Mouse (Mus musculus): ENCODE results near the gene Mettl7b. TPM values are rescaled to one million over a fixed set of nuclear protein-coding genes. Genes with fewer than 3 reads are reported as not detected.

The Mettl7b gene
- polyA plus RNA-seq, 1 experiment from 2014 or later = 0.19 TPM

DNA sequence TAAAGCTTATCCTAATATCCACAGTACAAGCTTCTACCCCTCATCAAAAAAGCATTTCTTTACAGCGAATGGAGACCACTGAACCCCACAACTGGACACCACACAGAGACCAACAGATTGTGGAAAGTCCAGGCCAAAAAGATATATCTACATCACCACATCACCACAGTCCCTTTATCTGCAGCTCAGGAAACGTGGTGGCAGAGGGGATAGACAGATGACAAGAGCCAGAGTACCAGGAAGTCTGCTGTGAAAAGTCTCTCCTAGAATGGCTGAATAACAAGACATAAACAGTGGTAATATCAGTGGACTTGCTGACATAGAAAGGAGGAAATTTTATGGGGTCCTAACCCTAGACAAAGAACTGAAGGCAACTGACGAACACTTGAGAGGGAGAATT, 15.6 kb upstream of the Mettl7b start:
- H3K27ac ChIP-seq = no peak overlapping the region
- H3K4me1 ChIP-seq = peaks cover 10% of the 10 kb centered on the region
- no peaks in the 10 kb centered on the region for H3K27me3 ChIP-seq
- no peak overlapping the region for H3K9ac ChIP-seq
- no peak for ATAC-seq (ENCODE audit: low FRiP score, low read depth)
- 62% methylated on average over 3 of the region's 3 CpGs for WGBS
- no peak overlapping the region for H3K4me3 ChIP-seq
- no peaks in the 10 kb centered on the region for H3K9me3 ChIP-seq
- no peak overlapping the region for H3K4me2 ChIP-seq (replicated peaks)
- no peaks in the 10 kb centered on the region for H3K36me3 ChIP-seq

DNA sequence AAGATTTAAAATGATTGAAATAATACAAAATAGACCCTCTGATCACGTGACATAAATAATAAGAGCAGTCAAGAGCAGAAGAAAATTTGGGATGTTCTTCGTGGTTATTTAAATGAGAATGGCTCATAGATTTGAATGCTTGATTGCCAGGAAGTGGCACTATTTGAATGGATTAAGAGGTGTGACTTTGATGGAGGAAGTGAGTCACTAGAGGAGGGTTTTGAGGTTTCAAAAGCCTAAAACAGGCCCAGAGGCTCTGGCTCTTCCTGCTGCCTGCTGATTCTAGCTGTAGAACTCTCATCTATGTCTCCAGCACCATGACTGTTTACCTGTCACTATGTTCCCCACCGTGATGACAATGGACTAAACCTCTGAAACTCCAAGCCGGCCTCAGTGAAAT, 12.1 kb upstream of the Mettl7b start:
- H3K4me1 ChIP-seq = peaks cover 4% of the 10 kb centered on the region
- no peak overlapping the region for H3K27ac ChIP-seq
- no peak overlapping the region for H3K4me3 ChIP-seq
- 75% methylated on average over 4 of the region's 4 CpGs for WGBS
- H3K9me3 ChIP-seq = no peaks in the 10 kb centered on the region
- no peak for ATAC-seq (ENCODE audit: low FRiP score, low read depth)
- no peak overlapping the region for H3K9ac ChIP-seq
- no peaks in the 10 kb centered on the region for H3K36me3 ChIP-seq
- no peaks in the 10 kb centered on the region for H3K27me3 ChIP-seq
- no peak overlapping the region for H3K4me2 ChIP-seq (replicated peaks)

DNA sequence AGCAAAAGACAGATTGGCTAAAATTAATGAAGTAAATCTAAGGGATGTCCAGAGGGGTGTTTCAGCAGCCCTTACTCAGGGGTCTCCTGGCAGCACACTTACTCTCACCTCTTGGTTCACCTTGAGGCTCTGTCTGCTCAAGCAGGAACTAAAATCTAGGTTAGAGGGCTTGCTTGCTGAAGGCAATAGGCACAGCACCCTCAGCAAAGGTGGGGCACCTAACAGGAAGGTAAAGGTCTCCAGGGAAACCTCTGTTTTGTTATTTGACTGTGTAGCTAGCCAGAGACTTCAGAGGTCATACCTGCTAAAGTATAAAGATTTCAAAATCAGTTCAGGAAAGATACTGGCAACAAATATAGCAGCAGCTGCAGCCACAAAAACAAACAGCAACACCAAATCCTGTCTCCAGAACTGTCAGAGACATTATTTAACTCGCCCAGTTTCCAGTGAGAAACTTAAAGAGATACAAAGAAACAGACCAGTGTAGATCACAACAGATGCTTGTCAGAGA, 10.0 kb upstream of the Mettl7b start:
- Histone ChIP-seq H3K4me1 (no peaks in the 10 kb centered on the region), H3K9ac (no peak overlapping the region), H3K4me3 (no peak overlapping the region), H3K9me3 (no peaks in the 10 kb centered on the region), H3K27me3 (no peaks in the 10 kb centered on the region), H3K4me2 (replicated peaks) (no peak overlapping the region), H3K36me3 (no peaks in the 10 kb centered on the region), H3K27ac (no peak overlapping the region)
- no peak for ATAC-seq (ENCODE audit: low FRiP score, low read depth)
- WGBS = 57% methylated on average over 1 of the region's 1 CpGs

DNA sequence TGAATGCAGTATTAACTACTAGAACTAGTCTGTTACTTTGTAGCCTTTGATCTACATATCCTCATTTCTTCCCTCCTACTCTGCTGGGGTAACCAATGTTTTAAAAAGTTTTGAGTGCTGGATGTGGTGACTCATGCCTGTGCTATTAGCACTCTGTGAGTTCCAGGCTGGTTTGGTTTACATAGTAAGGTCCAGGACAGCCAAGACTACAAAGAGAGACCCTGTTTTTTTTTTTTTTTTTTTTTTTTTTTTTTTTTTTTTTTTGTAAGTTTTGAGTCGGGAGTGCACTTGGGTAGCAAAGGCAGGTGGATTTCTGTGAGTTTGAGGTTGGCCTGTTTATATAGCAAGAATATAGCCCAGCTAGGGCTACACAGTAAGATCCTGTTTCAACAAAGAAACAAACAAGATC, 7.6 kb upstream of the Mettl7b start:
- Histone ChIP-seq H3K36me3 (no peaks in the 10 kb centered on the region), H3K27me3 (no peaks in the 10 kb centered on the region), H3K9me3 (no peaks in the 10 kb centered on the region), H3K4me2 (replicated peaks) (no peak overlapping the region), H3K4me3 (no peak overlapping the region), H3K9ac (no peak overlapping the region), H3K27ac (no peak overlapping the region), H3K4me1 (no peaks in the 10 kb centered on the region)
- 9% methylated on average over 1 of the region's 1 CpGs for whole genome bisulfite sequencing
- ATAC-seq (ENCODE audit: low FRiP score, low read depth) = no peak

DNA sequence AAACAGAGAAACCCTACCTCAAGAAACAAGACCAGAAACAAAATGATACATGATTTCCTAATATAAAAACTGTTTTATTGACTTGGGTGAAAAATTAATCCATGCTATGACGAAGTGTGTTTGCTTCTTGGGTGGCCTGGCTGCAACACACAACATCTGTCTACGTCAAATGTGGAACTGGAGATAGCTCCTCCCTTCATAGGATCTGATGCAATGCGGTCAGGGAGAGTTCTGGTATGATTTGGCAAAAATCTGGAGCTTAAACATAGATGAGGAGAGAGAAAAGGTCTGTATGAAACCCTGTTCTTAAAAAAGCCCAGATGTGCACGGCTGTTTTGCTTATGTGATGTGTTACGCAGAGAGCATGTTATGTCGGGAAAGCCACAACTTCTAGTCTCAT, 5.1 kb upstream of the Mettl7b start:
- 87% methylated on average over 6 of the region's 6 CpGs for WGBS
- Histone ChIP-seq H3K36me3 (no peaks in the 10 kb centered on the region), H3K27me3 (no peaks in the 10 kb centered on the region), H3K27ac (no peak overlapping the region), H3K9me3 (no peaks in the 10 kb centered on the region), H3K4me1 (no peaks in the 10 kb centered on the region; the same call in 1 of the 2 replicates), H3K9ac (no peak overlapping the region), H3K4me3 (no peak overlapping the region), H3K4me2 (replicated peaks) (no peak overlapping the region)
- no peak for ATAC-seq (ENCODE audit: low FRiP score, low read depth)

DNA sequence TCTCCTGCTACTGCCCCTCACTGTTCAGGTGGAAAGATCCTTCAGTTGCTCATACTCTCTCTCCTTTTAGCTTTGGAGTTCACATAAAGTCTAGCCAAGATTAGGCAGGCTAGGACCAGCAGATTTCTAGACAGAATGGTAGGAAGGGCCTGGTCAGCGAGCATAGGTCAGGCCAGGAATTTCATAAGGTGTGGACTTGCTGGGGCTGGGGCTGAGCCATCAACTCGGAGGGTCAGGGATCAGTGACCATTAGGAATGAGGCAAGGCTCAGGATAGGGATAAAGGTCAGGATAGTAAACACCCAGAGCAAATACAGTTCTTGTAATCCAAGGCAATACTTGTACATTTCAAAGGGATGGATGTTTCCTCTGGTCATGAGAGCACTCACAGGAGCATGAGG, 4.2 kb upstream of the Mettl7b start:
- H3K9ac ChIP-seq = no peak overlapping the region
- ATAC-seq (ENCODE audit: low FRiP score, low read depth) = no peak
- no peak overlapping the region for H3K27ac ChIP-seq
- H3K4me1 ChIP-seq = no peaks in the 10 kb centered on the region; the same call in 1 of the 2 replicates
- no peak overlapping the region for H3K4me3 ChIP-seq
- no peaks in the 10 kb centered on the region for H3K36me3 ChIP-seq
- no peaks in the 10 kb centered on the region for H3K27me3 ChIP-seq
- no peak overlapping the region for H3K4me2 ChIP-seq (replicated peaks)
- H3K9me3 ChIP-seq = no peaks in the 10 kb centered on the region
- WGBS = 65% methylated on average over 2 of the region's 2 CpGs

DNA sequence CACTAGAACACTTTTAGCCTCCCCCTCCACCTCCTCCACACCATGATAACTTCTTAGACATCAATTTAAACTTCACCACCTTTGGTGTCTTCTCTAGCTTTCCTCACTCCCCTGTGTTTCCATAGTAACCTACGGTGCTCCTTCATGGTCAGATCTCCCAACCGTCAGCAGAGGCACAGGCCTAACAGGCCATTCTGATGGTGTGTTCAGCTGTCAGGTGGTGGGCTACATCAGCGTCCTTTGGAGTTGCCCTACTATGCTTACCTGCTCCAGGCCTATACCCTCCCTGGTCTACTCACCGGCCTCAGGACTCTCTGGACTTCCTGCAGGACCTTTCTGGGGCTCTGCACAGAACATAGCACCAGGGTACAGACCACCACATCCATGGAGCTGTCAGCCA, 646 bp downstream of the Mettl7b start:
- peaks cover 6% of the 10 kb centered on the region; the same call in 1 of the 2 replicates for H3K27me3 ChIP-seq
- no peak for ATAC-seq (ENCODE audit: low FRiP score, low read depth)
- no peaks in the 10 kb centered on the region for H3K36me3 ChIP-seq
- no peak overlapping the region for H3K4me3 ChIP-seq
- 75% methylated on average over 4 of the region's 4 CpGs for WGBS
- H3K4me1 ChIP-seq = no peaks in the 10 kb centered on the region; the same call in 1 of the 2 replicates
- H3K27ac ChIP-seq = no peak overlapping the region
- H3K9ac ChIP-seq = no peak overlapping the region
- no peak overlapping the region for H3K4me2 ChIP-seq (replicated peaks)
- no peaks in the 10 kb centered on the region for H3K9me3 ChIP-seq

- H3K27ac ChIP-seq = no peak overlapping the region
- no peak overlapping the region for H3K4me3 ChIP-seq
- no peaks in the 10 kb centered on the region; the same call in 1 of the 2 replicates for H3K4me1 ChIP-seq
- H3K4me2 ChIP-seq (replicated peaks) = no peak overlapping the region
- no peak for ATAC-seq (ENCODE audit: low FRiP score, low read depth)
- H3K9me3 ChIP-seq = no peaks in the 10 kb centered on the region
- H3K36me3 ChIP-seq = no peaks in the 10 kb centered on the region
- H3K27me3 ChIP-seq = peaks cover 6% of the 10 kb centered on the region; the same call in 1 of the 2 replicates
- H3K9ac ChIP-seq = no peak overlapping the region
- 78% methylated on average over 10 of the region's 10 CpGs for WGBS
These were observed 2.4 kb downstream of the Mettl7b start for GRCm38 (mm10) chr10:128958340-128958739.

GRCm38 (mm10) chr10:128950208-128950887, 10.4 kb downstream of the Mettl7b start:
- no peak overlapping the region for H3K27ac ChIP-seq

DNA sequence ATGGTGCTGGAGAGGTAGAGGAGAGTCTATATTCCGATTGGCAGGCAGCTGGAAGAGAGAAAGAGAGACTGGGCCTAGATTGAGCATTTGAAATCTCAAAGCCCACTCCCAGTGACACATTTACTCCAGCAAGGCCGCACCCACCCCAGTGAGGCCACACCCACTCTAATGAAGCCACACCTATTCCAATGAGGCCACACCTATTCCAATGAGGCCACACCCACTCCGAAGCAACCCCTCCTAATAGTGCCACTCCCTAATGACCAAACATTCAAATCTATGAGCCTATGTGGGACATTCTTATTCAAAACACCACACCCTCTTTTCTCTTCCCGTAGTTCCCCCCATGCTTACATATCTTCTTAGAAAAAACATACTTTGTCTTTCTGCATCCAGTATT, 13.3 kb downstream of the Mettl7b start:
- ATAC-seq (ENCODE audit: low FRiP score, low read depth) = no peak
- H3K27ac ChIP-seq = no peak overlapping the region
- H3K27me3 ChIP-seq = no peaks in the 10 kb centered on the region
- no peaks in the 10 kb centered on the region for H3K9me3 ChIP-seq
- H3K4me1 ChIP-seq = no peaks in the 10 kb centered on the region
- H3K9ac ChIP-seq = no peak overlapping the region
- H3K4me2 ChIP-seq (replicated peaks) = no peak overlapping the region
- 90% methylated on average over 4 of the region's 4 CpGs for WGBS
- no peak overlapping the region for H3K4me3 ChIP-seq
- H3K36me3 ChIP-seq = no peaks in the 10 kb centered on the region

More at GRCm38 (mm10) chr10:128950208-128950887, 10.4 kb downstream of the Mettl7b start:
- 66% methylated on average over 16 of the region's 16 CpGs for WGBS
- Histone ChIP-seq H3K27me3 (no peaks in the 10 kb centered on the region), H3K36me3 (no peaks in the 10 kb centered on the region), H3K4me2 (replicated peaks) (no peak overlapping the region), H3K4me3 (no peak overlapping the region), H3K9ac (no peak overlapping the region), H3K9me3 (no peaks in the 10 kb centered on the region), H3K4me1 (no peaks in the 10 kb centered on the region)
- ATAC-seq (ENCODE audit: low FRiP score, low read depth) = no peak

GRCm38 (mm10) chr10:128945675-128946074, 15.1 kb downstream of the Mettl7b start:
- Histone ChIP-seq H3K27me3 (no peaks in the 10 kb centered on the region), H3K27ac (no peak overlapping the region), H3K4me3 (no peak overlapping the region), H3K4me1 (no peaks in the 10 kb centered on the region), H3K36me3 (no peaks in the 10 kb centered on the region), H3K9me3 (no peaks in the 10 kb centered on the region), H3K4me2 (replicated peaks) (no peak overlapping the region), H3K9ac (no peak overlapping the region)
- ATAC-seq (ENCODE audit: low FRiP score, low read depth) = no peak
- 23% methylated on average over 3 of the region's 3 CpGs for WGBS

DNA sequence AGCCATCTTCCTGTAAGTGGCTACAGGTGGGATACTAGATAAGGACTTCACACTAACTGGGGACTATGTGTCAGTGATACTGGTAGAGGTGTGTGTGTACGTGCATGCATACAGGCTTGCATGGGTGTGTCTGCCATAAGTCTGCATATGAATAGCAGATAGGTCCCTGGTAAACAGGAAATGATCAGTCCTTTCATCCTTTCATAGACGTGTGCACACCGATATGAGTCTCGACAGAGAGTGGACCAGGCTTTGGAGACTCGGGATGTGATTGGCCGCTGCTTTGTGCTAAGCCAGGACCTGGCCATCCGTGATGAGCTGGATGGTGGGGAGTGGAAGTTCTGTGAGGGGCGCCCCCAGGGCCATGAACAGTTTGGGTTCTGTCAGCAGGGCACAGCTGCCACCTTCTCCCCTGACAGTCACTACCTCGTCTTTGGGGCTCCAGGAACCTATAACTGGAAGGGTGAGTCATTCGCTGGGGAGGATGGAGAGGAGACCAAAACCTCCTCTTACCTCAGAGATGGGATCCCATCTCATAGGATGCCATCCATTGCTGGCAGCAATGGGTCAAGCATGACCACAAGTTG, 20.2 kb downstream of the Mettl7b start:
- Histone ChIP-seq H3K27me3 (peaks cover 15% of the 10 kb centered on the region), H3K9me3 (no peaks in the 10 kb centered on the region), H3K9ac (no peak overlapping the region), H3K27ac (no peak overlapping the region), H3K4me1 (no peaks in the 10 kb centered on the region), H3K4me3 (no peak overlapping the region), H3K36me3 (no peaks in the 10 kb centered on the region), H3K4me2 (replicated peaks) (no peak overlapping the region)
- ATAC-seq (ENCODE audit: low FRiP score, low read depth) = no peak
- WGBS = 81% methylated on average over 10 of the region's 10 CpGs
